Mouse (Mus musculus) testis, adult 2 months (tissue): ENCODE measurements at regions not wholly inside any gene's neighbourhood (a gene's known extent, or its start where the extent isn't known, plus 50 kb on each side); places are given as distances from the start of the nearest gene placed in this dataset.

Experiments
- CTCF ChIP-seq: fragments of 200-500 bp; IDR thresholded peaks from 2 replicates; pipeline ENCODE4 v1.5.1; 2012; ENCODE audit warnings: low read depth, mild to moderate bottlenecking, inconsistent platforms, low read length, moderate library complexity; ENCODE audit not compliant: control insufficient read depth, insufficient read depth, insufficient replicate concordance
- POLR2A ChIP-seq: fragments of 200-500 bp; IDR thresholded peaks from 2 replicates; pipeline ENCODE4 v1.6.1; 2012; ENCODE audit warnings: low read depth, mild to moderate bottlenecking, inconsistent platforms, low read length, moderate library complexity; ENCODE audit not compliant: control insufficient read depth

GRCm38 (mm10) chr14:79854216-79854615, 83.1 kb upstream of the Pcdh8 start:
- TF ChIP-seq POLR2A (no peak), CTCF (no peak)
